In the genomic region with DNA sequence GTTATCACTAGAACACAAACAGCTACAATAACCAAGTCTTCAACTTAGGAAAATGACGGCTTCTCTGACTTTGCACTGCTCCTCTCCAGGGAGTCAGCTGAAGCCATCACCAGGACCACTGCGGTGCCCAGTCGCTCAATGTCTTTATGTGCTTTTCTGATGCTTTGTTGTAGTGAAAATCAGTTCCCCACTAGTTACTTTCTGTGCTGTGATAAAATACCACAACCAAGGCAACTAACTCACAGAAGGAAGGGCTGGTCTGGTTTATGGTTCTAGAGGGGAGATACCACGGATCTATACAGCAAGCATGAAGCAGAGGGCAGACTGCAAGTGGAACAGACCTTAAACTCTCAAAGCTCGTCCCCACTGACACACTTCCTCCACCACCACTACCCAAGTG, we compare ENCODE assay signal across 27 mouse cellular contexts. TPM values are rescaled to one million over a fixed set of nuclear protein-coding genes. Genes with fewer than 3 reads are reported as not detected.
DNase-seq lines count a peak whose midpoint lies in the region; ATAC-seq and TF ChIP-seq lines count a peak whose summit lies in the region.
"Had no signal": no experiment of that assay in that cellular context is flagged by ENCODE, and none has a peak within 500 bp of the region (broad histone marks: within the 10 kb centered on the region; RNA-seq: fewer than 3 reads in every experiment).

No protein-coding gene starts in this region.

- H3K79me2 ChIP-seq in MEL (ENCODE audit: control insufficient read depth, insufficient read depth, low read length, poor library complexity) = no peaks in the 10 kb centered on the region

- no peak for TF ChIP-seq CTCF in liver, postnatal 0 days (IDR thresholded peaks at IDR 0.05; ENCODE audit: low read depth)
- no peak for TF ChIP-seq CTCF in MEL (IDR thresholded peaks at IDR 0.05 in 2 of 3, conservative IDR thresholded peaks at IDR 0.05 in 1 of 3; ENCODE audit: control insufficient read depth in 1 of 3, insufficient read depth in 1 of 3, low read depth in 2 of 3, low read length in 3 of 3, poor library complexity in 1 of 3, severe bottlenecking in 1 of 3)

- H3K36me3 ChIP-seq in liver, embryonic 15.5 days (replicated peaks) = no peaks in the 10 kb centered on the region
- H3K36me3 ChIP-seq in liver, postnatal 0 days (replicated peaks; ENCODE audit: insufficient read depth, low read length) = no peaks in the 10 kb centered on the region; the same call in 1 of the 2 replicates
- peaks cover 0 to 27% of the 10 kb centered on the region in 2 experiments; a peak in 2 of 4 replicates for H3K36me3 ChIP-seq in MEL (ENCODE audit: control insufficient read depth in 1 of 2, insufficient read depth in 2 of 2, low read length in 2 of 2)
- H3K36me3 ChIP-seq: embryonic facial prominence, embryonic 13.5 days; embryonic facial prominence, embryonic 15.5 days; forebrain, embryonic 10.5 days; forebrain, embryonic 12.5 days had no signal

- no peak overlapping the region for H3K4me3 ChIP-seq in liver, embryonic 15.5 days (replicated peaks)
- H3K4me3 ChIP-seq in liver, postnatal 0 days (ENCODE audit: low read depth, low read length) = no peak overlapping the region
- H3K4me3 ChIP-seq in MEL (ENCODE audit: control insufficient read depth in 1 of 2, insufficient read depth in 1 of 2, low read depth in 2 of 2, low read length in 2 of 2) = no peak overlapping the region
- H3K4me3 ChIP-seq: embryonic facial prominence, embryonic 13.5 days; embryonic facial prominence, embryonic 15.5 days; erythroblast, embryonic 14.5 days; forebrain, embryonic 10.5 days; forebrain, embryonic 12.5 days had no signal

- DNase-seq in liver, postnatal 0 days = no peak
- peak; percentile 25 for DNase-seq in 416B (ENCODE audit: low read depth)
- DNase-seq in MEL (ENCODE audit: low read depth, low spot score) = peak; percentile 39
- DNase-seq in left cerebral cortex, adult 18-20 months (ENCODE audit: low spot score in 2 of 2) = no peak
- DNase-seq in right cerebral cortex, postnatal 25 days = no peak
- DNase-seq: adrenal gland, adult 2 months; adrenal gland, postnatal 10 days; adrenal gland, postnatal 25 days; B cell, adult 2 months; cerebellum, adult 11 months; cerebellum, adult 18-20 months; cerebellum, adult 8-10 months; cerebellum, adult 9-11 months; cerebellum, postnatal 14 days; cerebellum, postnatal 36 days; embryo, embryonic 11 days had no signal

- no peak for TF ChIP-seq RAD21 in MEL (IDR thresholded peaks at IDR 0.05; ENCODE audit: low read depth, low read length)

- H3K9ac ChIP-seq in liver, embryonic 15.5 days = no peak overlapping the region
- H3K9ac ChIP-seq in liver, postnatal 0 days (replicated peaks) = no peak overlapping the region
- H3K9ac ChIP-seq in MEL (ENCODE audit: control insufficient read depth, low read depth, low read length, poor library complexity, severe bottlenecking) = no peak overlapping the region
- H3K9ac ChIP-seq: embryonic facial prominence, embryonic 13.5 days; embryonic facial prominence, embryonic 15.5 days; forebrain, embryonic 12.5 days had no signal

- ATAC-seq in liver, embryonic 15.5 days (ENCODE audit: insufficient read depth) = no peak
- ATAC-seq in liver, postnatal 0 days = no peak
- ATAC-seq: CD4-positive, CD25-positive, alpha-beta regulatory T cell, adult 4 months; forebrain, embryonic 14.5 days; forebrain, embryonic 16.5 days had no signal

- H3K4me2 ChIP-seq in liver, embryonic 15.5 days = no peak overlapping the region
- no peak overlapping the region for H3K4me2 ChIP-seq in liver, postnatal 0 days (ENCODE audit: low read depth, low read length)
- H3K4me2 ChIP-seq: embryonic facial prominence, embryonic 13.5 days; embryonic facial prominence, embryonic 15.5 days; forebrain, embryonic 12.5 days had no signal

- TF ChIP-seq EP300 in liver, postnatal 0 days (IDR thresholded peaks at IDR 0.05; ENCODE audit: low read depth) = no peak
- 0 out of 4 replicates have a peak, but pooled peaks of 1 of the 2 experiments have one; percentile 7 for TF ChIP-seq EP300 in MEL (IDR thresholded peaks at IDR 0.05; ENCODE audit: low read depth in 1 of 2, low read length in 2 of 2)

- peaks cover 81% of the 10 kb centered on the region for H3K4me1 ChIP-seq in liver, embryonic 15.5 days (replicated peaks)
- peaks cover 29% of the 10 kb centered on the region for H3K4me1 ChIP-seq in liver, postnatal 0 days (ENCODE audit: insufficient read depth)
- H3K4me1 ChIP-seq in MEL (ENCODE audit: control insufficient read depth in 1 of 2, insufficient read depth in 2 of 2, low read length in 2 of 2) = peaks cover 16 to 24% of the 10 kb centered on the region in 2 experiments
- H3K4me1 ChIP-seq: forebrain, embryonic 10.5 days; forebrain, embryonic 12.5 days had no signal

- H3K27ac ChIP-seq in liver, embryonic 15.5 days (replicated peaks) = peak overlapping the region; percentile 24; the same call in 1 of the 2 replicates
- no peak overlapping the region for H3K27ac ChIP-seq in liver, postnatal 0 days (ENCODE audit: low read depth)
- 0 out of 2 replicates have a peak overlapping the region, but pooled peaks have one; percentile 7 for H3K27ac ChIP-seq in MEL (ENCODE audit: control insufficient read depth, low read depth, low read length)
- H3K27ac ChIP-seq: embryonic facial prominence, embryonic 13.5 days; embryonic facial prominence, embryonic 15.5 days; forebrain, embryonic 10.5 days; forebrain, embryonic 12.5 days had no signal

- no peaks in the 10 kb centered on the region for H3K27me3 ChIP-seq in liver, embryonic 15.5 days
- H3K27me3 ChIP-seq in liver, postnatal 0 days (ENCODE audit: insufficient read depth, low read length) = no peaks in the 10 kb centered on the region
- no peaks in the 10 kb centered on the region for H3K27me3 ChIP-seq in MEL (ENCODE audit: control insufficient read depth in 1 of 2, insufficient read depth in 2 of 2, low read length in 2 of 2)
- H3K27me3 ChIP-seq: CH12.LX; embryonic facial prominence, embryonic 13.5 days; embryonic facial prominence, embryonic 15.5 days; forebrain, embryonic 12.5 days had no signal

- WGBS in liver, embryonic 15.5 days (ENCODE audit: insufficient replicate concordance) = 59% methylated on average over 5 of the region's 5 CpGs
- 60% methylated on average over 5 of the region's 5 CpGs for WGBS in liver, postnatal 0 days (ENCODE audit: insufficient replicate concordance)

- no peak for TF ChIP-seq POLR2A in MEL (IDR thresholded peaks at IDR 0.05; ENCODE audit: control insufficient read depth in 1 of 2, insufficient read depth in 1 of 2, low read depth in 1 of 2, low read length in 2 of 2, poor library complexity in 1 of 2)

- no peaks in the 10 kb centered on the region for H3K9me3 ChIP-seq in liver, embryonic 15.5 days (replicated peaks)
- H3K9me3 ChIP-seq in liver, postnatal 0 days (ENCODE audit: low read length) = no peaks in the 10 kb centered on the region
- H3K9me3 ChIP-seq in MEL (replicated peaks; ENCODE audit: insufficient read depth, low read length) = no peaks in the 10 kb centered on the region
- H3K9me3 ChIP-seq: embryonic facial prominence, embryonic 13.5 days; embryonic facial prominence, embryonic 15.5 days; forebrain, embryonic 10.5 days; forebrain, embryonic 12.5 days; G1E had no signal

TF ChIP-seq in MEL, 35 proteins besides CTCF, POLR2A, EP300 and RAD21:
- TF ChIP-seq GATA1 (IDR thresholded peaks at IDR 0.05; ENCODE audit: low read depth, low read length) (0 out of 2 replicates have a peak, but pooled peaks have one; percentile 3), RCOR1 (IDR thresholded peaks at IDR 0.05; ENCODE audit: low read depth, low read length) (peak; percentile 95), NELFE (IDR thresholded peaks at IDR 0.05; ENCODE audit: low read depth, low read length) (no peak)

RNA-seq across cellular contexts. Expression of gene Dirc2, which starts 9.8 kb away (rescaled TPM):
- 5.0 and 5.3 TPM in 2 replicates for polyA plus RNA-seq in liver, embryonic 15.5 days (2015; fragmentation: Nextera tagmentation; extraction: Ambion mirVana)
- 5.7 and 6.2 TPM in 2 replicates for polyA plus RNA-seq in liver, postnatal 0 days (2015; fragmentation: Nextera tagmentation; extraction: Ambion mirVana)
- total RNA-seq in MEL (2012; rRNA removed) = 1.6 and 2.1 TPM in 2 replicates
- 1 to 10 TPM in 1 of 2 experiments, not detected in 1; 4.1 TPM for polyA plus RNA-seq in MEL (2012; ENCODE audit: insufficient read depth in 1 of 2, insufficient read length in 2 of 2, low read depth in 1 of 2, low replicate concordance in 2 of 2, missing spikeins in 1 of 2)
- 10 to 100 TPM; 65.7 to 68.0 TPM for total RNA-seq in left cerebral cortex, adult 18-20 months (2021)

RNA-seq across cellular contexts. Expression of gene Hspbap1, which starts 10.8 kb away (rescaled TPM):
- polyA plus RNA-seq in liver, embryonic 15.5 days (2015; fragmentation: Nextera tagmentation; extraction: Ambion mirVana) = 16.1 and 18.7 TPM in 2 replicates
- 6.9 and 7.6 TPM in 2 replicates for polyA plus RNA-seq in liver, postnatal 0 days (2015; fragmentation: Nextera tagmentation; extraction: Ambion mirVana)
- 7.2 and 9.6 TPM in 2 replicates for total RNA-seq in MEL (2012; rRNA removed)
- polyA plus RNA-seq in MEL (2012; ENCODE audit: insufficient read depth in 1 of 2, insufficient read length in 2 of 2, low read depth in 1 of 2, low replicate concordance in 2 of 2, missing spikeins in 1 of 2) = 1 to 10 TPM in 1 of 2 experiments, not detected in 1; 9.6 TPM
- total RNA-seq in left cerebral cortex, adult 18-20 months (2021) = 1 to 10 TPM; 7.1 to 7.2 TPM

Comparison
In these comparisons a context has a peak if more than half of its experiments do, and no peak if none do; other contexts are left out.
1. DNase-seq: peak in 416B (single experiment) and MEL (single experiment); none in liver, postnatal 0 days (single experiment), left cerebral cortex, adult 18-20 months (0 of 2) and right cerebral cortex, postnatal 25 days (single experiment).